Mouse (Mus musculus) heart, postnatal 0 days (tissue): ENCODE measurements around the gene Fam117b. TPM values are rescaled to one million over a fixed set of nuclear protein-coding genes. Genes with fewer than 3 reads are reported as not detected.

Experiments
- ATAC-seq: fragments of 200-750 bp; cut with Nextera tagmentation; 2 replicates; pipeline ENCODE4 v1.8.0; 2017; ENCODE audit warnings: low read depth, moderate number of reproducible peaks, moderate library complexity; ENCODE audit not compliant: insufficient read depth
- DNase-seq: peaks from one replicate; pipeline ENCODE4 v3.0.0-alpha.2; 2016; ENCODE audit warnings: low spot score
- H3K27ac ChIP-seq: fragments of 300-500 bp; sonication (generic); 2 replicates; pipeline ENCODE4 v1.5.1; 2014; ENCODE audit warnings: low read depth, mild to moderate bottlenecking
- H3K27me3 ChIP-seq: fragments of 300-500 bp; sonication (generic); 2 replicates; pipeline ENCODE4 v1.6.1; 2014; ENCODE audit warnings: low read length, mixed read lengths; ENCODE audit not compliant: control insufficient read depth, insufficient read depth
- H3K36me3 ChIP-seq: fragments of 300-500 bp; sonication (generic); replicated peaks from 2 replicates; pipeline ENCODE4 v1.6.1; 2014; ENCODE audit warnings: low read length, mixed read lengths; ENCODE audit not compliant: control insufficient read depth, insufficient read depth
- H3K4me1 ChIP-seq: fragments of 300-500 bp; sonication (generic); 2 replicates; pipeline ENCODE4 v1.6.1; 2014; ENCODE audit warnings: antibody characterized with exemption; ENCODE audit not compliant: control insufficient read depth, insufficient read depth
- H3K4me2 ChIP-seq: fragments of 300-500 bp; sonication (generic); 2 replicates; pipeline ENCODE4 v1.6.1; 2014; ENCODE audit warnings: low read depth, mild to moderate bottlenecking, low read length, moderate library complexity
- H3K4me3 ChIP-seq: fragments of 300-500 bp; sonication (generic); 2 replicates; pipeline ENCODE4 v1.5.1; 2014; ENCODE audit warnings: low read depth, low read length
- H3K9ac ChIP-seq: fragments of 300-500 bp; sonication (generic); replicated peaks from 2 replicates; pipeline ENCODE4 v1.6.1; 2014; ENCODE audit warnings: low read depth, low read length, mixed read lengths
- H3K9me3 ChIP-seq: fragments of 300-500 bp; sonication (generic); replicated peaks from 2 replicates; pipeline ENCODE4 v1.6.1; 2016; ENCODE audit warnings: low read length; ENCODE audit not compliant: control insufficient read depth
- CTCF ChIP-seq: IDR thresholded peaks from 2 replicates; pipeline ENCODE4 v1.5.1; 2016; ENCODE audit warnings: antibody characterized with exemption, control low read depth, low read depth
- EP300 ChIP-seq: IDR thresholded peaks from 2 replicates; pipeline ENCODE4 v1.6.1; 2016; ENCODE audit warnings: antibody characterized with exemption, low read depth
- WGBS: fragments of 180-500 bp; shearing (Covaris S2); extraction: QIAGEN DNeasy Blood & Tissue Kit; methylation state at CpG from one replicate; pipeline ENCODE4 v1.1.7; 2014; 5-methylcytosine and 5-hydroxymethylcytosine counted together
- polyA plus RNA-seq: library from polyadenylated mRNA; unstranded; fragments of >200 nt; fragmentation: Nextera tagmentation; extraction: Ambion mirVana; gene quantifications from 2 replicates; pipeline ENCODE4 v1.2.1, GENCODE M21; 2015
- total RNA-seq: library from RNA; depleted of rRNA; stranded (reverse); fragments of >200 nt; gene quantifications from 2 replicates; pipeline ENCODE4 v1.2.3, GENCODE M21; 2014; ENCODE audit warnings: low replicate concordance

Fam117b gene
- total and polyA plus RNA-seq, 2 experiments from 2014 or later, result 2.4 to 7.7 TPM

DNA sequence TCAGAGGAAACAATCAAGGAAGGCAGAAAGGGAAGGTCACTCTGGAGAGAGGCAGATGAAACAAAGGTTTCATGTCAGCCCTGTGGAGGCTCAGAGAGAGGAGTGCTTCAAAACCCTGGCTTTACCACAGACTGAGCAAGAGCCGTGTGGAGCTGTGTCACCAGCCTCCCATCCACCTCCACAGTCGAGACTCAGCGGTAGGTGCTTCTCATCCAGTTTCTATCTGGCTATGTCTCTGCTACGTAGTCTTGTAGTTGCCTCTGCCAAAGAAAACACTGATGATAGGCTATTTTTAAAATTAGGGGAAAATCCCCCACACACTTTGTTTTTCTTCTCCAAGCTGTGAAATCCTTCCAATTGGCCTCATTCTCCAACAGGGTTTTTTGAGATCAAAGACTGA, 25.9 kb upstream of the Fam117b start:
- peak overlapping the region; percentile 20; the same call in 1 of the 2 replicates for H3K27ac ChIP-seq
- H3K9ac ChIP-seq, result no peak overlapping the region
- no peak for ATAC-seq
- no peaks in the 10 kb centered on the region for H3K9me3 ChIP-seq
- TF ChIP-seq EP300 (no peak), CTCF (no peak)
- H3K4me3 ChIP-seq, result no peak overlapping the region
- WGBS, result 10% methylated on average over 4 of the region's 4 CpGs
- H3K4me1 ChIP-seq, result peaks cover 11% of the 10 kb centered on the region
- 0 out of 2 replicates have a peak overlapping the region, but pooled peaks have one; percentile 12 for H3K4me2 ChIP-seq
- no peaks in the 10 kb centered on the region for H3K36me3 ChIP-seq
- DNase-seq, result no peak
- no peaks in the 10 kb centered on the region for H3K27me3 ChIP-seq

DNA sequence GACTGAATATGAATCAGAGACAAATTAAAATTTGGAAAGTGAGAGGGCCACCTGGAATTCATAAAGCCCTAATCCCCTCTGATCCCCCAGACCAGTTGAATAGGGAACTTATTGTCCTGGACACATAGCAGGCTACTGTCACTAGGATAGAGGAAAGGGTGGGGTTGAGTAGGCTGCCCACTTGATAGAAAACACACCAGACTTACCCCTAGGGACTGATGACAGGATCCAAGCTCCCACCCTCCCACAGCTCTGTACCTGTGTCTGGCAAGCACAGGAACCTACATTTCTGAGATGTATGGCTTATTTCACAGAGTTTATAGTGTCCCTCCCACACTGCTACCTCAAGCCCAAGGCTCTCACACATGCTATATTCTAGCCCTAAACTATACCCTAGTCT, 24.8 kb upstream of the Fam117b start:
- Histone ChIP-seq H3K9me3 (no peaks in the 10 kb centered on the region), H3K4me3 (no peak overlapping the region), H3K4me2 (no peak overlapping the region), H3K27ac (0 out of 2 replicates have a peak overlapping the region, but pooled peaks have one; percentile 20), H3K9ac (no peak overlapping the region), H3K36me3 (no peaks in the 10 kb centered on the region), H3K4me1 (peaks cover 11% of the 10 kb centered on the region), H3K27me3 (no peaks in the 10 kb centered on the region)
- TF ChIP-seq CTCF (no peak), EP300 (no peak)
- no peak for DNase-seq
- ATAC-seq, result no peak

DNA sequence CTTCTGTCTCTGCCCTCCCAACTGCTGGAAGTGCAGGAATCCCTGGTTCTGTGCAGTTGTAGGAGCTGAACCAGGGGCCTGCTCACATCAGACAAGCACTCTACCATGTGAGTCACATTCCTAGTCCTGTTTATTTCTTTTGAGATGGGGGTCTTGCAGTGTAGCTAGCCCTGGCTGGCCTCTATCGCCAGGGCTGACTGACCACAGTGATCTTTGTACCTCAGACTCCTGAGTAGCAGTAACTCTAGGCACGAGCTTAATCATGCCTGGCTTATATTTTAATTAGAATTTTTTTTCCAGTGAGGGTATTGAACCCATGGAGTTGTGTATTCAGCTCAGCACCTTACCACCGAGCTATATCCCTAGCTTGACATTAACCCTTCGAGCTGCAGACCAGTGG, 21.6 kb upstream of the Fam117b start:
- no peak for TF ChIP-seq CTCF
- TF ChIP-seq EP300, result no peak
- 78% methylated on average over 4 of the region's 4 CpGs for WGBS
- DNase-seq, result no peak
- no peaks in the 10 kb centered on the region for H3K36me3 ChIP-seq
- H3K4me2 ChIP-seq, result no peak overlapping the region
- H3K27me3 ChIP-seq, result no peaks in the 10 kb centered on the region
- no peak overlapping the region for H3K27ac ChIP-seq
- peaks cover 18% of the 10 kb centered on the region for H3K4me1 ChIP-seq
- H3K9ac ChIP-seq, result no peak overlapping the region
- no peak overlapping the region for H3K4me3 ChIP-seq
- H3K9me3 ChIP-seq, result no peaks in the 10 kb centered on the region
- no peak for ATAC-seq

DNA sequence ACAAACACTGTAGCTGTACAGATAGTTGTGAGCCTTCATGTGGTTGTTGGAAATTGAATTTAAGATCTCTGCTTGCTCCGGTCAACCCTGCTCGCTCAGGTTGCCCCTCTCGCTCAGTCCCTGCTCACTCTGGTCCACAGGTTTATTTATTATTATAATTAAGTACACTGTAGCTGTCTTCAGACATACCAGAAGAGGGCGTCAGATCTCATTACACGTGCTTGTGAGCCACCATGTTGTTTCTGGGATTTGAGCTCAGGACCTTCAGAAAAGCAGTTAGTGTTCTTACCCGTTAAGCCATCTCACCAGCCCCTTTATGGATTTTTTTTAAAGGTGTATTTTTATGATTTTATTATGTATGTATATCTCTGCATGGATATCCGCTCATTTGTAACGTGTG, 20.0 kb upstream of the Fam117b start:
- no peaks in the 10 kb centered on the region for H3K9me3 ChIP-seq

DNA sequence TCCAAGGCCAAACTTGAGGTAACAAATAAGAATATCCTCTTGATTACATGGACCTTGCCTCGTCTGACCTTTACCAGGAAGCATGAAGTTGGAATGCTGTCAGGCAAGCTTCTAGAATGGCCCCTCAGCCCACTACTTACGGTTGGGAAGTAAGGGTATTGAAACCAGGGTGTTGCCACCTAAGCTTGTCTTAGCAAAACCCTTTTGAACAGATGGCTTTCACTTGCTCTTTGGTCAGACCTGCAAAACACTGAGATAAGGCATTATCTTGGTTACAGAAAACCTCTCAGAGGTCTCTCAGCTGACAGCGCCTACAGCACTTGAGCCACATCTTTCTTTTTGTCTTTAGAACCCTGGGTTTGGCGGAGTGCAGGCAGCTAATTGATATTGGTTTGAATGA, 18.8 kb upstream of the Fam117b start:
- peaks cover 7% of the 10 kb centered on the region for H3K4me1 ChIP-seq
- H3K27me3 ChIP-seq, result no peaks in the 10 kb centered on the region
- no peak overlapping the region for H3K9ac ChIP-seq
- H3K9me3 ChIP-seq, result no peaks in the 10 kb centered on the region
- 59% methylated on average over 4 of the region's 4 CpGs for WGBS
- no peak for TF ChIP-seq EP300
- TF ChIP-seq CTCF, result no peak
- H3K4me3 ChIP-seq, result no peak overlapping the region
- no peak for ATAC-seq
- H3K36me3 ChIP-seq, result no peaks in the 10 kb centered on the region
- H3K27ac ChIP-seq, result no peak overlapping the region
- DNase-seq, result no peak
- H3K4me2 ChIP-seq, result no peak overlapping the region

More for the DNA sequence above, 20.0 kb upstream of the Fam117b start:
- no peak overlapping the region for H3K9ac ChIP-seq
- DNase-seq (no peak), ATAC-seq (no peak)
- H3K27ac ChIP-seq, result no peak overlapping the region
- H3K4me3 ChIP-seq, result no peak overlapping the region
- no peaks in the 10 kb centered on the region for H3K36me3 ChIP-seq
- no peak for TF ChIP-seq EP300
- TF ChIP-seq CTCF, result no peak
- WGBS, result 91% methylated on average over 8 of the region's 8 CpGs
- H3K4me1 ChIP-seq, result peaks cover 7% of the 10 kb centered on the region
- H3K27me3 ChIP-seq, result no peaks in the 10 kb centered on the region
- H3K4me2 ChIP-seq, result no peak overlapping the region

DNA sequence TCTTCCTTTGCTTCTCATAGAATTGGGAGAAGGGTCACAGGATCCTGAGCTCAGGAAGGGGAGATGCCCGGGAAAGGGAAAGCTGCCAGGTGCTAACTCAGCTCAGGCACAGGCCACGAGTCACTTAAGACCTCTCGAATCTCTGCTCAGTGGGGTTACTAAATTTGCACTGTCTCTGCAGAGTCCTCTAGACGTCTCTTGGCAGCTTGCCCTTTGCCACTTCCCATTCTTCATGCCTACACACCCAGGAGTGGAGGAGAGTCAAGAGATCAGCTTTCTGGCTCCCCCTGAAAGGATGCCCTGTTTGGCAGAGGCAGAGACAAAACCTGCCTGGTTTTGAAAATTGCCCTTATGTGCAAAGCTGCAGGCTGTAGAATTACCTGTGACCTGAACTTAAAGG, 17.4 kb upstream of the Fam117b start:
- DNase-seq (no peak), ATAC-seq (no peak)
- WGBS, result 5% methylated on average over 4 of the region's 4 CpGs
- no peaks in the 10 kb centered on the region for H3K9me3 ChIP-seq
- H3K4me3 ChIP-seq, result no peak overlapping the region
- no peaks in the 10 kb centered on the region for H3K36me3 ChIP-seq
- H3K4me1 ChIP-seq, result peaks cover 11% of the 10 kb centered on the region
- H3K27me3 ChIP-seq, result no peaks in the 10 kb centered on the region
- H3K9ac ChIP-seq, result no peak overlapping the region
- 0 out of 2 replicates have a peak overlapping the region, but pooled peaks have one; percentile 20 for H3K27ac ChIP-seq
- TF ChIP-seq EP300, result no peak
- no peak for TF ChIP-seq CTCF
- H3K4me2 ChIP-seq, result no peak overlapping the region
